Mouse (Mus musculus): ENCODE results near the gene Gna13. TPM values are rescaled to one million over a fixed set of nuclear protein-coding genes. Genes with fewer than 3 reads are reported as not detected.

The Gna13 gene
- polyA plus RNA-seq, 1 experiment from 2014 or later = 20.5 TPM

Other genes starting within 250 kb of the Gna13 start
- gene E030025P04Rik, start 218.5 kb upstream of the Gna13 start, polyA plus RNA-seq (2015; fragmentation: Nextera tagmentation; extraction: Ambion mirVana) = 0.20 TPM in 1 of 2 replicates, not detected in the other
- gene Rgs9, start 64.7 kb upstream of the Gna13 start, polyA plus RNA-seq (2015; fragmentation: Nextera tagmentation; extraction: Ambion mirVana) = 17.5 and 18.8 TPM in 2 replicates
- not detected in 2 replicates for gene 9930022D16Rik, start 51.1 kb downstream of the Gna13 start, polyA plus RNA-seq (2015; fragmentation: Nextera tagmentation; extraction: Ambion mirVana)
- 55.7 and 56.1 TPM in 2 replicates for gene Amz2, start 63.1 kb downstream of the Gna13 start, polyA plus RNA-seq (2015; fragmentation: Nextera tagmentation; extraction: Ambion mirVana)
- 4.2 and 4.3 TPM in 2 replicates for gene Arsg, start 110.5 kb downstream of the Gna13 start, polyA plus RNA-seq (2015; fragmentation: Nextera tagmentation; extraction: Ambion mirVana)
- gene Slc16a6, start 110.8 kb downstream of the Gna13 start, polyA plus RNA-seq (2015; fragmentation: Nextera tagmentation; extraction: Ambion mirVana) = 3.7 and 4.5 TPM in 2 replicates
- gene Wipi1, start 249.1 kb downstream of the Gna13 start, polyA plus RNA-seq (2015; fragmentation: Nextera tagmentation; extraction: Ambion mirVana) = 14.3 and 15.6 TPM in 2 replicates

Measured in midbrain, embryonic 16.5 days (tissue).